Mouse (Mus musculus): ENCODE measurements at regions not wholly inside any gene's neighbourhood (a gene's known extent, or its start where the extent isn't known, plus 50 kb on each side); places are given as distances from the start of the nearest gene placed in this dataset.

GRCm38 (mm10) chr12:27786716-27787291, 444.4 kb upstream of the Sox11 start:
- TF ChIP-seq CTCF (IDR thresholded peaks at IDR 0.05; ENCODE audit: insufficient read depth, low read length) = no peak
- no peak for TF ChIP-seq POLR2A (IDR thresholded peaks at IDR 0.05; ENCODE audit: borderline replicate concordance, extremely low read depth, low read depth, low read length)
